Mouse (Mus musculus) spleen, postnatal 4 days (tissue): ENCODE results near the gene Gja5.
"Not testable (repeated sequence)": the region's sequence is repeated elsewhere in the genome, so short reads cannot be mapped to it uniquely, and the experiment has no call there.

ENCODE experiments used
- DNase-seq, 2 experiments: peaks; one replicate each; pipeline ENCODE4 v3.0.0; 2022; ENCODE audit warnings: low spot score in 2 of 2

Gja5 gene

GRCm38 (mm10) chr3:97103946-97104345 lies 199.5 kb downstream of the Gja5 start:
- DNase-seq = not testable (repeated sequence)

GRCm38 (mm10) chr3:97104696-97105430 lies 200.4 kb downstream of the Gja5 start:
- no peak for DNase-seq

- DNase-seq = no peak
These were observed 213.0 kb downstream of the Gja5 start for GRCm38 (mm10) chr3:97117511-97117910.

DNA sequence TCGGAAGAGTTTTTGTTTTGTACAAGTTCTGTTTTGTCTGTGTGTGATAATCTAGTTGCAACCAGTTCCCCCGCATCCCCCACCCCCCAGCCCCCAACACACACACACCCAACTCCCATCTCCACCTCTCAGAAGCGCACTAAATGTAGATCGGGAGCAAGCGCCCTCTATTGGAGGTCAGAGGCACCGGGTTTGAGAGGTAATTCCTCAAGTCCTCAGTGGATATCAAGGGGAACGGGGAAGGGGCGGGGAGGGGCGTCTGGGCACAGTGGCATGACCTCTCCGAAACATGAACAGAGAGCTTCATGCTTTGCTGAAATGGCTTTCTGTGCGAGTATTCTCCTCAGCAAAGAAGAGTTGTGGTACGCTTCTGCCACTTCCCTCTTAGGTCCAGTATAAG lies 213.8 kb downstream of the Gja5 start:
- no peak for DNase-seq

DNA sequence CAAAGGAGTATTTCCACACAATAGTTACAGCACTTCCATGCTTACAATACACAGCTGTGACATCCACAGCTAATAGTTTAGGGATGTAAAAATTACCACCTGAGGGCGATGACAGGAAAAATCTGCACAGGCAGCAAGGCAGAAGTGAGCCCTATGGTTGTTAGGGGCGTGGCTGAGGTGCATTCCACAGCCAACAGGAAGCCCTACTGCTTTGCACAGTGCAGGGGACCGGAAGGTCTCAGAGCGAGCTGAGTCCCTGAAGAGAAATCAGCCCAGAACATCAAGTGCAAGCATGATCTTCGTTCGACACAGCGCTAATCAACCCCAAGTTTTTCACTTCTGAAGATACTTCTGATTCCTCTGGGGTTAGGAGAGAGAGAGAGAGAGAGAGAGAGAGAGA lies 219.7 kb downstream of the Gja5 start:
- peak; percentile 27 to 65 for DNase-seq
